Mouse (Mus musculus): ENCODE measurements at regions not wholly inside any gene's neighbourhood (a gene's known extent, or its start where the extent isn't known, plus 50 kb on each side); places are given as distances from the start of the nearest gene placed in this dataset.
"Not testable (repeated sequence)": the region's sequence is repeated elsewhere in the genome, so short reads cannot be mapped to it uniquely, and the experiment has no call there.

GRCm38 (mm10) chr12:112298521-112298920 is 152.5 kb downstream of the Kif26a start:
- whole genome bisulfite sequencing = 63% methylated on average over 8 of the region's 8 CpGs
- no peak for ATAC-seq (ENCODE audit: insufficient number of reproducible peaks, low FRiP score, low TSS enrichment, low read depth)
- no peak overlapping the region for H3K27ac ChIP-seq (replicated peaks)
- H3K4me3 ChIP-seq (replicated peaks) = no peak overlapping the region
- H3K9me3 ChIP-seq (replicated peaks) = no peaks in the 10 kb centered on the region
- H3K4me1 ChIP-seq = peaks cover 43% of the 10 kb centered on the region
- H3K27me3 ChIP-seq = peaks cover 12% of the 10 kb centered on the region; the same call in 1 of the 2 replicates
- H3K9ac ChIP-seq = no peak overlapping the region
- no peak overlapping the region for H3K4me2 ChIP-seq (replicated peaks)
- no peaks in the 10 kb centered on the region for H3K36me3 ChIP-seq

- H3K9me3 ChIP-seq (replicated peaks) = no peaks in the 10 kb centered on the region
- H3K4me3 ChIP-seq (replicated peaks) = no peak overlapping the region
- H3K27me3 ChIP-seq = peaks cover 12% of the 10 kb centered on the region; the same call in 1 of the 2 replicates
- H3K9ac ChIP-seq = no peak overlapping the region
- no peaks in the 10 kb centered on the region for H3K36me3 ChIP-seq
- ATAC-seq (ENCODE audit: insufficient number of reproducible peaks, low FRiP score, low TSS enrichment, low read depth) = no peak
- H3K27ac ChIP-seq (replicated peaks) = no peak overlapping the region
- peaks cover 43% of the 10 kb centered on the region for H3K4me1 ChIP-seq
- H3K4me2 ChIP-seq (replicated peaks) = no peak overlapping the region
- WGBS = 47% methylated on average over 5 of the region's 5 CpGs
These were observed 153.1 kb downstream of the Kif26a start for GRCm38 (mm10) chr12:112299089-112299488.

- no peak overlapping the region for H3K4me2 ChIP-seq (replicated peaks)
- H3K9me3 ChIP-seq (replicated peaks) = no peaks in the 10 kb centered on the region
- WGBS = 58% methylated on average over 6 of the region's 6 CpGs
- no peak overlapping the region for H3K9ac ChIP-seq
- no peak overlapping the region for H3K4me3 ChIP-seq (replicated peaks)
- ATAC-seq (ENCODE audit: insufficient number of reproducible peaks, low FRiP score, low TSS enrichment, low read depth) = no peak
- H3K27me3 ChIP-seq = peaks cover 7% of the 10 kb centered on the region; the same call in 1 of the 2 replicates
- peaks cover 43% of the 10 kb centered on the region for H3K4me1 ChIP-seq
- H3K36me3 ChIP-seq = no peaks in the 10 kb centered on the region
- H3K27ac ChIP-seq (replicated peaks) = no peak overlapping the region
These were observed 153.6 kb downstream of the Kif26a start for GRCm38 (mm10) chr12:112299603-112300002.

GRCm38 (mm10) chr12:112300125-112300524 is 154.1 kb downstream of the Kif26a start:
- WGBS = 64% methylated on average over 4 of the region's 4 CpGs
- H3K4me2 ChIP-seq (replicated peaks) = no peak overlapping the region
- no peaks in the 10 kb centered on the region for H3K36me3 ChIP-seq
- H3K9ac ChIP-seq = no peak overlapping the region
- no peak overlapping the region for H3K4me3 ChIP-seq (replicated peaks)
- H3K27ac ChIP-seq (replicated peaks) = no peak overlapping the region
- H3K4me1 ChIP-seq = peaks cover 42% of the 10 kb centered on the region
- peaks cover 7% of the 10 kb centered on the region; the same call in 1 of the 2 replicates for H3K27me3 ChIP-seq
- no peaks in the 10 kb centered on the region for H3K9me3 ChIP-seq (replicated peaks)
- no peak for ATAC-seq (ENCODE audit: insufficient number of reproducible peaks, low FRiP score, low TSS enrichment, low read depth)

- no peak overlapping the region for H3K27ac ChIP-seq (replicated peaks)
- H3K4me2 ChIP-seq (replicated peaks) = peak overlapping the region; percentile 6; the same call in 1 of the 2 replicates
- H3K9ac ChIP-seq = no peak overlapping the region
- H3K4me1 ChIP-seq = peaks cover 31% of the 10 kb centered on the region
- no peaks in the 10 kb centered on the region for H3K9me3 ChIP-seq (replicated peaks)
- H3K27me3 ChIP-seq = peaks cover 7% of the 10 kb centered on the region; the same call in 1 of the 2 replicates
- no peak overlapping the region; the same call in 1 of the 2 replicates for H3K4me3 ChIP-seq (replicated peaks)
- H3K36me3 ChIP-seq = no peaks in the 10 kb centered on the region
- WGBS = 6% methylated on average over 13 of the region's 13 CpGs
- no peak for ATAC-seq (ENCODE audit: insufficient number of reproducible peaks, low FRiP score, low TSS enrichment, low read depth)
These were observed 155.4 kb downstream of the Kif26a start for GRCm38 (mm10) chr12:112301411-112301891.

- no peak overlapping the region for H3K9ac ChIP-seq
- no peak overlapping the region for H3K27ac ChIP-seq (replicated peaks)
- no peak for ATAC-seq (ENCODE audit: insufficient number of reproducible peaks, low FRiP score, low TSS enrichment, low read depth)
- WGBS = 13% methylated on average over 8 of the region's 8 CpGs
- H3K9me3 ChIP-seq (replicated peaks) = no peaks in the 10 kb centered on the region
- peaks cover 7% of the 10 kb centered on the region; the same call in 1 of the 2 replicates for H3K27me3 ChIP-seq
- H3K4me2 ChIP-seq (replicated peaks) = peak overlapping the region; percentile 6; the same call in 1 of the 2 replicates
- H3K4me3 ChIP-seq (replicated peaks) = no peak overlapping the region
- H3K36me3 ChIP-seq = no peaks in the 10 kb centered on the region
- H3K4me1 ChIP-seq = peaks cover 31% of the 10 kb centered on the region
These were observed 155.9 kb downstream of the Kif26a start for GRCm38 (mm10) chr12:112301929-112302328.

GRCm38 (mm10) chr12:112306208-112306607 is 160.2 kb downstream of the Kif26a start:
- ATAC-seq (ENCODE audit: insufficient number of reproducible peaks, low FRiP score, low TSS enrichment, low read depth) = no peak
- Histone ChIP-seq H3K4me2 (replicated peaks) (no peak overlapping the region), H3K4me1 (peaks cover 9% of the 10 kb centered on the region), H3K36me3 (no peaks in the 10 kb centered on the region), H3K9me3 (replicated peaks) (no peaks in the 10 kb centered on the region), H3K27me3 (no peaks in the 10 kb centered on the region; the same call in 1 of the 2 replicates), H3K27ac (replicated peaks) (no peak overlapping the region), H3K9ac (no peak overlapping the region), H3K4me3 (replicated peaks) (no peak overlapping the region)
- WGBS = 55% methylated on average over 7 of the region's 7 CpGs

- ATAC-seq (ENCODE audit: insufficient number of reproducible peaks, low FRiP score, low TSS enrichment, low read depth) = no peak
- Histone ChIP-seq H3K27me3 (no peaks in the 10 kb centered on the region; the same call in 1 of the 2 replicates), H3K36me3 (no peaks in the 10 kb centered on the region), H3K9me3 (replicated peaks) (no peaks in the 10 kb centered on the region), H3K4me2 (replicated peaks) (no peak overlapping the region), H3K9ac (no peak overlapping the region), H3K4me1 (no peaks in the 10 kb centered on the region), H3K27ac (replicated peaks) (no peak overlapping the region), H3K4me3 (replicated peaks) (no peak overlapping the region)
These were observed 162.0 kb downstream of the Kif26a start for GRCm38 (mm10) chr12:112308016-112308415.

GRCm38 (mm10) chr12:112309096-112309495 is 163.1 kb downstream of the Kif26a start:
- ATAC-seq (ENCODE audit: insufficient number of reproducible peaks, low FRiP score, low TSS enrichment, low read depth); H3K27ac ChIP-seq (replicated peaks); H3K27me3 ChIP-seq; H3K4me3 ChIP-seq (replicated peaks); H3K9ac ChIP-seq; H3K36me3 ChIP-seq; H3K4me2 ChIP-seq (replicated peaks); H3K9me3 ChIP-seq (replicated peaks); H3K4me1 ChIP-seq: not testable (repeated sequence)
- 87% methylated on average over 13 of the region's 13 CpGs for WGBS

GRCm38 (mm10) chr12:112309781-112310180 is 163.8 kb downstream of the Kif26a start:
- Histone ChIP-seq H3K9ac (no peak overlapping the region), H3K36me3 (no peaks in the 10 kb centered on the region), H3K4me1 (no peaks in the 10 kb centered on the region), H3K27me3 (no peaks in the 10 kb centered on the region), H3K4me3 (replicated peaks) (no peak overlapping the region), H3K9me3 (replicated peaks) (no peaks in the 10 kb centered on the region), H3K27ac (replicated peaks) (no peak overlapping the region), H3K4me2 (replicated peaks) (no peak overlapping the region)
- 75% methylated on average over 10 of the region's 10 CpGs for WGBS
- no peak for ATAC-seq (ENCODE audit: insufficient number of reproducible peaks, low FRiP score, low TSS enrichment, low read depth)

GRCm38 (mm10) chr12:112310661-112311060 is 164.7 kb downstream of the Kif26a start:
- H3K4me2 ChIP-seq (replicated peaks) = no peak overlapping the region
- no peak overlapping the region for H3K9ac ChIP-seq
- no peaks in the 10 kb centered on the region for H3K4me1 ChIP-seq
- no peaks in the 10 kb centered on the region for H3K36me3 ChIP-seq
- WGBS = 70% methylated on average over 10 of the region's 10 CpGs
- no peak; the same call in 1 of the 2 replicates for ATAC-seq (ENCODE audit: insufficient number of reproducible peaks, low FRiP score, low TSS enrichment, low read depth)
- no peaks in the 10 kb centered on the region for H3K9me3 ChIP-seq (replicated peaks)
- no peak overlapping the region for H3K4me3 ChIP-seq (replicated peaks)
- H3K27ac ChIP-seq (replicated peaks) = no peak overlapping the region
- no peaks in the 10 kb centered on the region for H3K27me3 ChIP-seq

- H3K4me2 ChIP-seq (replicated peaks) = no peak overlapping the region
- 81% methylated on average over 5 of the region's 5 CpGs for WGBS
- no peaks in the 10 kb centered on the region for H3K4me1 ChIP-seq
These were observed 168.8 kb downstream of the Kif26a start for GRCm38 (mm10) chr12:112314781-112315180.

More at GRCm38 (mm10) chr12:112314781-112315180, 168.8 kb downstream of the Kif26a start:
- H3K36me3 ChIP-seq = no peaks in the 10 kb centered on the region
- no peak overlapping the region for H3K4me3 ChIP-seq (replicated peaks)
- no peak for ATAC-seq (ENCODE audit: insufficient number of reproducible peaks, low FRiP score, low TSS enrichment, low read depth)
- no peaks in the 10 kb centered on the region for H3K9me3 ChIP-seq (replicated peaks)
- H3K27me3 ChIP-seq = no peaks in the 10 kb centered on the region
- H3K27ac ChIP-seq (replicated peaks) = no peak overlapping the region
- H3K9ac ChIP-seq = no peak overlapping the region

Data from embryonic facial prominence, embryonic 15.5 days (tissue).